Mouse (Mus musculus) lung, postnatal 14 days (tissue): Measurements from ENCODE around the gene Pcsk5.

Experiments used
- DNase-seq: peaks from one replicate; pipeline ENCODE4 v3.0.0; 2021

Gene Pcsk5

GRCm38 (mm10) chr19:17717066-17717465 lies 120.4 kb downstream of the Pcsk5 start:
- no peak for DNase-seq

- DNase-seq: peak; percentile 7
Measured at GRCm38 (mm10) chr19:17715281-17715955, 122.0 kb downstream of the Pcsk5 start.

- DNase-seq: no peak
Measured at GRCm38 (mm10) chr19:17691626-17692025, 145.8 kb downstream of the Pcsk5 start.

- peak; percentile 41 for DNase-seq
Measured at GRCm38 (mm10) chr19:17678371-17678770, 159.1 kb downstream of the Pcsk5 start.

- DNase-seq: no peak
Measured at GRCm38 (mm10) chr19:17662676-17663075, 174.8 kb downstream of the Pcsk5 start.

GRCm38 (mm10) chr19:17662271-17662670 lies 175.2 kb downstream of the Pcsk5 start:
- DNase-seq: no peak

- DNase-seq: no peak
Measured at GRCm38 (mm10) chr19:17659321-17659720, 178.1 kb downstream of the Pcsk5 start.

- no peak for DNase-seq
Measured at GRCm38 (mm10) chr19:17650831-17651502, 186.5 kb downstream of the Pcsk5 start.

- no peak for DNase-seq
Measured at GRCm38 (mm10) chr19:17649967-17650366, 187.5 kb downstream of the Pcsk5 start.

GRCm38 (mm10) chr19:17643128-17643797 lies 194.2 kb downstream of the Pcsk5 start:
- no peak for DNase-seq

GRCm38 (mm10) chr19:17635984-17636383 lies 201.4 kb downstream of the Pcsk5 start:
- DNase-seq: peak; percentile 14

- no peak for DNase-seq
Measured at GRCm38 (mm10) chr19:17615646-17616045, 221.8 kb downstream of the Pcsk5 start.

- DNase-seq: no peak
Measured at GRCm38 (mm10) chr19:17606510-17606909, 230.9 kb downstream of the Pcsk5 start.

- DNase-seq: no peak
Measured at GRCm38 (mm10) chr19:17606093-17606492, 231.3 kb downstream of the Pcsk5 start.

GRCm38 (mm10) chr19:17603322-17603721 lies 234.1 kb downstream of the Pcsk5 start:
- DNase-seq: no peak

- no peak for DNase-seq
Measured at GRCm38 (mm10) chr19:17600347-17600746, 237.1 kb downstream of the Pcsk5 start.

- DNase-seq: peak; percentile 55
Measured at GRCm38 (mm10) chr19:17592790-17593189, 244.6 kb downstream of the Pcsk5 start.

GRCm38 (mm10) chr19:17591335-17591734 lies 246.1 kb downstream of the Pcsk5 start:
- no peak for DNase-seq

- no peak for DNase-seq
Measured at GRCm38 (mm10) chr19:17590314-17590713, 247.1 kb downstream of the Pcsk5 start.

GRCm38 (mm10) chr19:17577412-17577811 lies 260.0 kb downstream of the Pcsk5 start:
- no peak for DNase-seq

GRCm38 (mm10) chr19:17574564-17574963 lies 262.9 kb downstream of the Pcsk5 start:
- DNase-seq: no peak

- DNase-seq: no peak
Measured at GRCm38 (mm10) chr19:17572315-17572714, 265.1 kb downstream of the Pcsk5 start.

GRCm38 (mm10) chr19:17570936-17571335 lies 266.5 kb downstream of the Pcsk5 start:
- DNase-seq: no peak

GRCm38 (mm10) chr19:17567264-17567663 lies 270.2 kb downstream of the Pcsk5 start:
- DNase-seq: no peak
